Mouse (Mus musculus) small intestine, adult 2 months (tissue): ENCODE data around the gene Fank1.

Experiments used
- CTCF ChIP-seq: fragments of 200-500 bp; IDR thresholded peaks from 2 replicates; pipeline ENCODE4 v1.5.1; 2012; ENCODE audit warnings: low read depth, mild to moderate bottlenecking, control low read depth, inconsistent platforms, low read length, moderate library complexity, mixed read lengths; ENCODE audit not compliant: insufficient replicate concordance, insufficient read length; ENCODE audit errors: extremely low read depth
- POLR2A ChIP-seq: fragments of 200-500 bp; IDR thresholded peaks from 2 replicates; pipeline ENCODE4 v1.6.1; 2012; ENCODE audit warnings: low read depth, mild to moderate bottlenecking, control low read depth, inconsistent platforms, low read length, moderate library complexity

GRCm38 (mm10) chr7:133862723-133863122, 86.1 kb downstream of the Fank1 start:
- no peak for TF ChIP-seq POLR2A
- no peak for TF ChIP-seq CTCF
